Mouse (Mus musculus) stomach, postnatal 0 days (tissue): ENCODE measurements at regions not wholly inside any gene's neighbourhood (a gene's known extent, or its start where the extent isn't known, plus 50 kb on each side); places are given as distances from the start of the nearest gene placed in this dataset.

ENCODE experiments used
- ATAC-seq: fragments of 200-750 bp; cut with Nextera tagmentation; 2 replicates; pipeline ENCODE4 v1.8.0; 2017; ENCODE audit not compliant: low FRiP score, low TSS enrichment
- DNase-seq: peaks from one replicate; pipeline ENCODE4 v3.0.0-alpha.2; 2016; ENCODE audit warnings: low spot score
- H3K27ac ChIP-seq: fragments of 300-500 bp; sonication (generic); replicated peaks from 2 replicates; pipeline ENCODE4 v1.5.1; 2014; ENCODE audit warnings: mild to moderate bottlenecking, control low read depth
- H3K27me3 ChIP-seq: fragments of 300-500 bp; sonication (generic); 2 replicates; pipeline ENCODE4 v1.6.1; 2014; ENCODE audit warnings: low read length; ENCODE audit not compliant: control insufficient read depth, insufficient read depth
- H3K36me3 ChIP-seq: fragments of 300-500 bp; sonication (generic); 2 replicates; pipeline ENCODE4 v1.6.1; 2014; ENCODE audit warnings: low read length, mixed read lengths; ENCODE audit not compliant: control insufficient read depth, insufficient read depth
- H3K4me1 ChIP-seq: fragments of 300-500 bp; sonication (generic); replicated peaks from 2 replicates; pipeline ENCODE4 v1.6.1; 2014; ENCODE audit warnings: antibody characterized with exemption; ENCODE audit not compliant: control insufficient read depth, insufficient read depth
- H3K4me2 ChIP-seq: fragments of 300-500 bp; sonication (generic); replicated peaks from 2 replicates; pipeline ENCODE4 v1.6.1; 2014; ENCODE audit warnings: low read depth, mild to moderate bottlenecking, control low read depth, moderate library complexity
- H3K4me3 ChIP-seq: fragments of 300-500 bp; sonication (generic); 2 replicates; pipeline ENCODE4 v1.5.1; 2014; ENCODE audit warnings: low read depth, low read length, control low read depth
- H3K9ac ChIP-seq: fragments of 300-500 bp; sonication (generic); 2 replicates; pipeline ENCODE4 v1.6.1; 2014; ENCODE audit warnings: mild to moderate bottlenecking, low read length, control low read depth, mixed read lengths
- H3K9me3 ChIP-seq: fragments of 300-500 bp; sonication (generic); 2 replicates; pipeline ENCODE4 v1.6.1; 2016; ENCODE audit warnings: low read length; ENCODE audit not compliant: control insufficient read depth
- CTCF ChIP-seq: IDR thresholded peaks from 2 replicates; pipeline ENCODE4 v1.5.1; 2016; ENCODE audit warnings: antibody characterized with exemption, low read depth, mild to moderate bottlenecking, moderate library complexity
- EP300 ChIP-seq: optimal IDR thresholded peaks from 2 replicates; pipeline ENCODE3; 2016; ENCODE audit warnings: antibody characterized with exemption
- WGBS: fragments of 180-500 bp; shearing (Covaris S2); extraction: QIAGEN DNeasy Blood & Tissue Kit; methylation state at CpG from one replicate; pipeline ENCODE4 v1.1.7; 2014; 5-methylcytosine and 5-hydroxymethylcytosine counted together

GRCm38 (mm10) chr16:44625871-44626293 lies 67.2 kb upstream of the Boc start:
- 54% methylated on average over 3 of the region's 3 CpGs for WGBS
- DNase-seq (no peak), ATAC-seq (peak; percentile 65; the same call in 1 of the 2 replicates)
- peak overlapping the region; percentile 71 for H3K27ac ChIP-seq
- no peaks in the 10 kb centered on the region for H3K9me3 ChIP-seq
- H3K4me3 ChIP-seq: no peak overlapping the region
- H3K9ac ChIP-seq: no peak overlapping the region
- peaks cover under 1% of the 10 kb centered on the region for H3K4me1 ChIP-seq
- no peaks in the 10 kb centered on the region for H3K27me3 ChIP-seq
- H3K4me2 ChIP-seq: no peak overlapping the region
- TF ChIP-seq CTCF (no peak), EP300 (no peak)
- H3K36me3 ChIP-seq: no peaks in the 10 kb centered on the region

GRCm38 (mm10) chr16:44625108-44625616 lies 66.5 kb upstream of the Boc start:
- DNase-seq: no peak
- no peaks in the 10 kb centered on the region for H3K9me3 ChIP-seq
- TF ChIP-seq EP300: no peak
- TF ChIP-seq CTCF: no peak
- H3K9ac ChIP-seq: no peak overlapping the region
- H3K27me3 ChIP-seq: no peaks in the 10 kb centered on the region
- no peaks in the 10 kb centered on the region for H3K36me3 ChIP-seq
- no peak for ATAC-seq
- H3K4me1 ChIP-seq: no peaks in the 10 kb centered on the region; the same call in 1 of the 2 replicates
- no peak overlapping the region for H3K4me2 ChIP-seq
- peak overlapping the region; percentile 71 for H3K27ac ChIP-seq
- H3K4me3 ChIP-seq: no peak overlapping the region
- WGBS: 40% methylated on average over 6 of the region's 6 CpGs

GRCm38 (mm10) chr16:44621573-44621972 lies 62.9 kb upstream of the Boc start:
- Histone ChIP-seq H3K4me1 (no peaks in the 10 kb centered on the region; the same call in none of the 2 replicates), H3K4me3 (no peak overlapping the region), H3K9me3 (no peaks in the 10 kb centered on the region), H3K9ac (no peak overlapping the region), H3K27ac (no peak overlapping the region), H3K36me3 (no peaks in the 10 kb centered on the region), H3K4me2 (no peak overlapping the region), H3K27me3 (no peaks in the 10 kb centered on the region)
- no peak for TF ChIP-seq CTCF
- ATAC-seq (no peak), DNase-seq (no peak)
- 76% methylated on average over 5 of the region's 5 CpGs for WGBS

- no peak overlapping the region for H3K4me2 ChIP-seq
- no peaks in the 10 kb centered on the region for H3K9me3 ChIP-seq
- WGBS: 65% methylated on average over 2 of the region's 2 CpGs
- no peak for DNase-seq
- no peak overlapping the region for H3K9ac ChIP-seq
- no peaks in the 10 kb centered on the region for H3K27me3 ChIP-seq
- no peaks in the 10 kb centered on the region for H3K36me3 ChIP-seq
- no peak overlapping the region for H3K4me3 ChIP-seq
- ATAC-seq: no peak
- H3K4me1 ChIP-seq: peaks cover 3% of the 10 kb centered on the region; the same call in 1 of the 2 replicates
- H3K27ac ChIP-seq: no peak overlapping the region
- TF ChIP-seq CTCF (no peak), EP300 (no peak)
Observed at GRCm38 (mm10) chr16:44620536-44620935, 61.8 kb upstream of the Boc start.

GRCm38 (mm10) chr16:44619476-44620103 lies 60.9 kb upstream of the Boc start:
- ATAC-seq: no peak

GRCm38 (mm10) chr16:44617041-44617440 lies 58.3 kb upstream of the Boc start:
- no peak overlapping the region; the same call in 1 of the 2 replicates for H3K27ac ChIP-seq
- WGBS: 64% methylated on average over 6 of the region's 6 CpGs
- ATAC-seq: no peak
- no peaks in the 10 kb centered on the region for H3K9me3 ChIP-seq
- no peak overlapping the region for H3K4me2 ChIP-seq
- H3K4me3 ChIP-seq: no peak overlapping the region
- peaks cover 3% of the 10 kb centered on the region; the same call in 1 of the 2 replicates for H3K4me1 ChIP-seq
- no peak for DNase-seq
- TF ChIP-seq CTCF (no peak), EP300 (no peak)
- no peak overlapping the region for H3K9ac ChIP-seq
- no peaks in the 10 kb centered on the region for H3K27me3 ChIP-seq
- H3K36me3 ChIP-seq: no peaks in the 10 kb centered on the region

More at GRCm38 (mm10) chr16:44619476-44620103, 60.9 kb upstream of the Boc start:
- Histone ChIP-seq H3K9me3 (no peaks in the 10 kb centered on the region), H3K4me2 (no peak overlapping the region), H3K9ac (no peak overlapping the region), H3K4me3 (no peak overlapping the region), H3K4me1 (peaks cover 3% of the 10 kb centered on the region; the same call in 1 of the 2 replicates), H3K36me3 (no peaks in the 10 kb centered on the region), H3K27me3 (no peaks in the 10 kb centered on the region), H3K27ac (no peak overlapping the region)
- DNase-seq: no peak
- WGBS: 75% methylated on average over 4 of the region's 4 CpGs
- TF ChIP-seq EP300 (no peak), CTCF (no peak)
